Mouse (Mus musculus): ENCODE data around the gene Prkd2. TPM values are rescaled to one million over a fixed set of nuclear protein-coding genes. Genes with fewer than 3 reads are reported as not detected.

Prkd2 gene
- polyA plus RNA-seq, 1 experiment from 2014 or later: 11.2 TPM

- H3K36me3 ChIP-seq (ENCODE audit: control insufficient read depth, insufficient read depth, low read length): no peaks in the 10 kb centered on the region; the same call in 1 of the 2 replicates
- WGBS: 8% methylated on average over 16 of the region's 16 CpGs
- DNase-seq (ENCODE audit: low spot score) (peak; percentile 68), ATAC-seq (ENCODE audit: insufficient read depth, low FRiP score, low TSS enrichment) (peak; percentile 91)
- H3K9ac ChIP-seq (ENCODE audit: low read length): no peak overlapping the region
- no peak overlapping the region for H3K4me3 ChIP-seq (ENCODE audit: low read depth, low read length)
- no peaks in the 10 kb centered on the region for H3K4me1 ChIP-seq (ENCODE audit: control insufficient read depth, insufficient read depth, low read length)
- H3K27ac ChIP-seq (ENCODE audit: low read depth, low read length): no peak overlapping the region
- no peaks in the 10 kb centered on the region for H3K9me3 ChIP-seq (ENCODE audit: control insufficient read depth, low read length)
- no peaks in the 10 kb centered on the region for H3K27me3 ChIP-seq (ENCODE audit: control insufficient read depth, insufficient read depth, low read length)
- H3K4me2 ChIP-seq (ENCODE audit: low read depth): peak overlapping the region; percentile 2
Observed at GRCm38 (mm10) chr7:16869497-16869896, 26.8 kb downstream of the Prkd2 start.

GRCm38 (mm10) chr7:16871600-16871999 lies 28.9 kb downstream of the Prkd2 start:
- Histone ChIP-seq H3K27me3 (ENCODE audit: control insufficient read depth, insufficient read depth, low read length) (no peaks in the 10 kb centered on the region), H3K4me3 (ENCODE audit: low read depth, low read length) (no peak overlapping the region), H3K4me2 (ENCODE audit: low read depth) (no peak overlapping the region), H3K36me3 (ENCODE audit: control insufficient read depth, insufficient read depth, low read length) (no peaks in the 10 kb centered on the region), H3K27ac (ENCODE audit: low read depth, low read length) (no peak overlapping the region), H3K4me1 (ENCODE audit: control insufficient read depth, insufficient read depth, low read length) (no peaks in the 10 kb centered on the region; the same call in 1 of the 2 replicates), H3K9me3 (ENCODE audit: control insufficient read depth, low read length) (no peaks in the 10 kb centered on the region), H3K9ac (ENCODE audit: low read length) (no peak overlapping the region)
- DNase-seq (ENCODE audit: low spot score) (no peak), ATAC-seq (ENCODE audit: insufficient read depth, low FRiP score, low TSS enrichment) (no peak)
- WGBS: 79% methylated on average over 10 of the region's 10 CpGs

GRCm38 (mm10) chr7:16872478-16872877 lies 29.8 kb downstream of the Prkd2 start:
- Histone ChIP-seq H3K4me3 (ENCODE audit: low read depth, low read length) (no peak overlapping the region), H3K9me3 (ENCODE audit: control insufficient read depth, low read length) (no peaks in the 10 kb centered on the region), H3K27me3 (ENCODE audit: control insufficient read depth, insufficient read depth, low read length) (no peaks in the 10 kb centered on the region), H3K9ac (ENCODE audit: low read length) (no peak overlapping the region), H3K4me1 (ENCODE audit: control insufficient read depth, insufficient read depth, low read length) (peaks cover 5% of the 10 kb centered on the region), H3K36me3 (ENCODE audit: control insufficient read depth, insufficient read depth, low read length) (no peaks in the 10 kb centered on the region), H3K4me2 (ENCODE audit: low read depth) (no peak overlapping the region), H3K27ac (ENCODE audit: low read depth, low read length) (no peak overlapping the region)
- 92% methylated on average over 9 of the region's 9 CpGs for WGBS
- no peak for DNase-seq (ENCODE audit: low spot score)
- ATAC-seq (ENCODE audit: insufficient read depth, low FRiP score, low TSS enrichment): no peak

GRCm38 (mm10) chr7:16873392-16873791 lies 30.7 kb downstream of the Prkd2 start:
- Histone ChIP-seq H3K27ac (ENCODE audit: low read depth, low read length) (no peak overlapping the region), H3K4me2 (ENCODE audit: low read depth) (no peak overlapping the region), H3K9me3 (ENCODE audit: control insufficient read depth, low read length) (no peaks in the 10 kb centered on the region), H3K4me3 (ENCODE audit: low read depth, low read length) (no peak overlapping the region), H3K27me3 (ENCODE audit: control insufficient read depth, insufficient read depth, low read length) (no peaks in the 10 kb centered on the region), H3K36me3 (ENCODE audit: control insufficient read depth, insufficient read depth, low read length) (no peaks in the 10 kb centered on the region), H3K9ac (ENCODE audit: low read length) (no peak overlapping the region), H3K4me1 (ENCODE audit: control insufficient read depth, insufficient read depth, low read length) (peaks cover 5% of the 10 kb centered on the region)
- ATAC-seq (ENCODE audit: insufficient read depth, low FRiP score, low TSS enrichment): no peak
- DNase-seq (ENCODE audit: low spot score): no peak
- WGBS: 90% methylated on average over 4 of the region's 4 CpGs

- no peak for ATAC-seq (ENCODE audit: insufficient read depth, low FRiP score, low TSS enrichment)
- no peaks in the 10 kb centered on the region for H3K9me3 ChIP-seq (ENCODE audit: control insufficient read depth, low read length)
- WGBS: 5% methylated on average over 17 of the region's 17 CpGs
- H3K4me3 ChIP-seq (ENCODE audit: low read depth, low read length): peak overlapping the region; percentile 2; the same call in 1 of the 2 replicates
- peak; percentile 73 for DNase-seq (ENCODE audit: low spot score)
- peak overlapping the region; percentile 28; the same call in 1 of the 2 replicates for H3K27ac ChIP-seq (ENCODE audit: low read depth, low read length)
- H3K27me3 ChIP-seq (ENCODE audit: control insufficient read depth, insufficient read depth, low read length): no peaks in the 10 kb centered on the region
- H3K36me3 ChIP-seq (ENCODE audit: control insufficient read depth, insufficient read depth, low read length): no peaks in the 10 kb centered on the region
- H3K9ac ChIP-seq (ENCODE audit: low read length): no peak overlapping the region
- H3K4me2 ChIP-seq (ENCODE audit: low read depth): peak overlapping the region; percentile 21
- H3K4me1 ChIP-seq (ENCODE audit: control insufficient read depth, insufficient read depth, low read length): peaks cover 5% of the 10 kb centered on the region
Observed at GRCm38 (mm10) chr7:16874190-16874589, 31.5 kb downstream of the Prkd2 start.

GRCm38 (mm10) chr7:16874756-16875309 lies 32.1 kb downstream of the Prkd2 start:
- Histone ChIP-seq H3K4me3 (ENCODE audit: low read depth, low read length) (peak overlapping the region; percentile 74), H3K4me2 (ENCODE audit: low read depth) (peak overlapping the region; percentile 85), H3K27me3 (ENCODE audit: control insufficient read depth, insufficient read depth, low read length) (no peaks in the 10 kb centered on the region), H3K9me3 (ENCODE audit: control insufficient read depth, low read length) (no peaks in the 10 kb centered on the region), H3K36me3 (ENCODE audit: control insufficient read depth, insufficient read depth, low read length) (no peaks in the 10 kb centered on the region), H3K9ac (ENCODE audit: low read length) (peak overlapping the region; percentile 78; the same call in 1 of the 2 replicates), H3K27ac (ENCODE audit: low read depth, low read length) (peak overlapping the region; percentile 28; the same call in 1 of the 2 replicates), H3K4me1 (ENCODE audit: control insufficient read depth, insufficient read depth, low read length) (peaks cover 5% of the 10 kb centered on the region)
- ATAC-seq (ENCODE audit: insufficient read depth, low FRiP score, low TSS enrichment): peak; percentile 95
- WGBS: under 1% methylated on average over 30 of the region's 33 CpGs
- DNase-seq (ENCODE audit: low spot score): peak; percentile 100

- Histone ChIP-seq H3K4me3 (ENCODE audit: low read depth, low read length) (peak within 1 kb of the TSS; percentile 74), H3K4me2 (ENCODE audit: low read depth) (peak within 1 kb of the TSS; percentile 85), H3K27ac (ENCODE audit: low read depth, low read length) (peak within 1 kb of the TSS; percentile 74), H3K36me3 (ENCODE audit: control insufficient read depth, insufficient read depth, low read length) (no peaks in the 10 kb centered on the region), H3K27me3 (ENCODE audit: control insufficient read depth, insufficient read depth, low read length) (no peaks in the 10 kb centered on the region), H3K4me1 (ENCODE audit: control insufficient read depth, insufficient read depth, low read length) (peaks cover 6% of the 10 kb centered on the region), H3K9ac (ENCODE audit: low read length) (peak within 1 kb of the TSS; percentile 78), H3K9me3 (ENCODE audit: control insufficient read depth, low read length) (no peaks in the 10 kb centered on the region)
- ATAC-seq (ENCODE audit: insufficient read depth, low FRiP score, low TSS enrichment) (no peak), DNase-seq (ENCODE audit: low spot score) (no peak)
- 0% methylated on average over 1 of the region's 1 CpGs for WGBS
Observed at GRCm38 (mm10) chr7:16875310-16875325, 32.4 kb downstream of the Prkd2 start, which contains the start of gene Dact3. TSS of gene Dact3 (plus strand) at chr7:16875317.

GRCm38 (mm10) chr7:16875326-16875725 lies 32.6 kb downstream of the Prkd2 start:
- Histone ChIP-seq H3K9ac (ENCODE audit: low read length) (peak overlapping the region; percentile 78), H3K4me2 (ENCODE audit: low read depth) (peak overlapping the region; percentile 85), H3K4me1 (ENCODE audit: control insufficient read depth, insufficient read depth, low read length) (peaks cover 9% of the 10 kb centered on the region), H3K9me3 (ENCODE audit: control insufficient read depth, low read length) (no peaks in the 10 kb centered on the region), H3K27me3 (ENCODE audit: control insufficient read depth, insufficient read depth, low read length) (no peaks in the 10 kb centered on the region), H3K27ac (ENCODE audit: low read depth, low read length) (peak overlapping the region; percentile 74), H3K4me3 (ENCODE audit: low read depth, low read length) (peak overlapping the region; percentile 74), H3K36me3 (ENCODE audit: control insufficient read depth, insufficient read depth, low read length) (no peaks in the 10 kb centered on the region)
- WGBS: 2% methylated on average over 25 of the region's 42 CpGs
- no peak for DNase-seq (ENCODE audit: low spot score)
- ATAC-seq (ENCODE audit: insufficient read depth, low FRiP score, low TSS enrichment): peak; percentile 28

- no peak for DNase-seq (ENCODE audit: low spot score)
- 9% methylated on average over 11 of the region's 11 CpGs for WGBS
- Histone ChIP-seq H3K4me3 (ENCODE audit: low read depth, low read length) (peak overlapping the region; percentile 74), H3K36me3 (ENCODE audit: control insufficient read depth, insufficient read depth, low read length) (no peaks in the 10 kb centered on the region), H3K9me3 (ENCODE audit: control insufficient read depth, low read length) (no peaks in the 10 kb centered on the region), H3K4me2 (ENCODE audit: low read depth) (peak overlapping the region; percentile 85), H3K4me1 (ENCODE audit: control insufficient read depth, insufficient read depth, low read length) (peaks cover 15% of the 10 kb centered on the region), H3K27ac (ENCODE audit: low read depth, low read length) (peak overlapping the region; percentile 24; the same call in 1 of the 2 replicates), H3K27me3 (ENCODE audit: control insufficient read depth, insufficient read depth, low read length) (no peaks in the 10 kb centered on the region), H3K9ac (ENCODE audit: low read length) (peak overlapping the region; percentile 78; the same call in 1 of the 2 replicates)
- ATAC-seq (ENCODE audit: insufficient read depth, low FRiP score, low TSS enrichment): no peak
Observed at GRCm38 (mm10) chr7:16876006-16876405, 33.3 kb downstream of the Prkd2 start.

All from neural tube, embryonic 11.5 days (tissue).